Mouse (Mus musculus): Measurements from ENCODE around the gene Rbm34. TPM values are rescaled to one million over a fixed set of nuclear protein-coding genes. Genes with fewer than 3 reads are reported as not detected.
A peak's percentile ranks its signal among the peaks of the same experiment; 100 is the strongest.

The Rbm34 gene
- 20.3 and 22.7 TPM in 2 replicates for polyA plus RNA-seq (2014; fragmentation: Nextera tagmentation; extraction: Ambion mirVana)

DNA sequence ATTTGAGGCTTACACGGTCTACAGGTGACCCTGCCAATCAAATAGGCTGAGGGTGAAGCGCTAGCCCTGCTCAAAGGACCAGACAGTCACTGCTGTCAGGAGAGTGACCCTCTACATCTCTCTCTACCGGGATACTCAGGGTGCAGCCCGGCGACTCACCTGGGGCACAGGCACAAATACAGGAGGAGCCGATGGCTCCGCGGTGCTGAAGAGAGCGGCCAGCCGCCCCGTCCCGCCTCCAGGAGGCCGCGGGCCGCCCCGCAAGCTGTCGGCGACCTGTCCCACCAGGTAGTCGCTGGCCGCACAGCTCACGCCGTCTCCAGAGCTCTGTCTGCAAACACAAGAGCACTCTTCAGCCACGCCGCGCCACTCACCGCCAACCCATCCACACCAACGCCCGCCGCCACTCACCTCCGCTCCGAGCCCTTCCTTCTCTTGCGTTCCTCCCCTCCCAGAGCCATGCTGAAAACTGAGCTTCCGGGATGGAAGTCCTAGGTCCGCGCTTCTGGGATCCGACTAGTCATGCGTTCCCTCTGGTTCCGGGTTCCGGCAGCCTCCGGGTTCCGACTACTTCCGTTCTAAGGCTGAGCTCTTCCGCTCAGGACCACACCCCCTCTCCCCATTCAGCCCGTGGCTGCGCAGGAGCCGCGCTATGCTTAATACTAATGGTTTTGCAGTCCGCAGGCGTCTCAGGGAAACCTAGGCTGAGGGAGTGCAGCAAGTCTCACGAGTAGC, at the start of gene Rbm34:
Gene Rbm34, minus strand, starts transcription at position 493 of the 735 bp plus-strand sequence.
- Histone ChIP-seq H3K27ac (replicated peaks; ENCODE audit: low read depth, low read length) (peak within 1 kb of the TSS; percentile 77), H3K36me3 (ENCODE audit: control insufficient read depth, insufficient read depth, low read length) (peaks cover 29% of the 10 kb centered on the region; the same call in 1 of the 2 replicates), H3K4me1 (ENCODE audit: control insufficient read depth, insufficient read depth, low read length) (peaks cover 3% of the 10 kb centered on the region), H3K27me3 (replicated peaks; ENCODE audit: control insufficient read depth, insufficient read depth, low read length) (no peaks in the 10 kb centered on the region), H3K9ac (ENCODE audit: low read depth, low read length) (peak within 1 kb of the TSS; percentile 85), H3K4me3 (ENCODE audit: low read depth, low read length) (peak within 1 kb of the TSS; percentile 81), H3K9me3 (ENCODE audit: control insufficient read depth, low read length) (no peaks in the 10 kb centered on the region), H3K4me2 (ENCODE audit: low read depth, low read length) (peak within 1 kb of the TSS; percentile 90)
- WGBS, result 0% methylated on average over 46 of the region's 50 CpGs
- DNase-seq (ENCODE audit: low spot score) (peak; percentile 97), ATAC-seq (ENCODE audit: low read depth) (peak; percentile 99)

DNA sequence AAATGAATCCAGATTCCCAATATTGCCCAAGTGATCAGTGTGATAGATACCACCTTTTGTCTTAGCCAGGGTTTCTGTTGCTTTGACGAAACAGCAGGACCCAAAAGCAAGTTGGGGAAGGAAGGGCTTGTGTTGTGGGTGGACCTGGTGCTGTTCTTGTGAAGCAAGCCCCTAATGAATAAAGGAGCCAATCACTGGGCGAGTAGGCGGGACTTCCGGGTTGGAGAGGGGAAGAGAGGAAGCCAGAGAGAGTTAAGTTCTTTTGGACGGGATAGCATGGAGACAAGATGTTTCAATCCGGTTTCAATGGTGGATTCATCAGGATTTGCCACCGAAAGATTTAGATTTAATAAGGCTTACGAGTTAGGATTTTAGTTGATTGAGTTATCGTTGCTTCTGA, 40.8 kb upstream of the Rbm34 start:
- no peaks in the 10 kb centered on the region for H3K36me3 ChIP-seq (ENCODE audit: control insufficient read depth, insufficient read depth, low read length)
- no peak for ATAC-seq (ENCODE audit: low read depth)
- H3K4me2 ChIP-seq (ENCODE audit: low read depth, low read length), result no peak overlapping the region
- no peaks in the 10 kb centered on the region for H3K9me3 ChIP-seq (ENCODE audit: control insufficient read depth, low read length)
- H3K27ac ChIP-seq (replicated peaks; ENCODE audit: low read depth, low read length), result no peak overlapping the region
- no peaks in the 10 kb centered on the region for H3K4me1 ChIP-seq (ENCODE audit: control insufficient read depth, insufficient read depth, low read length)
- no peak for DNase-seq (ENCODE audit: low spot score)
- H3K9ac ChIP-seq (ENCODE audit: low read depth, low read length), result no peak overlapping the region
- WGBS, result 49% methylated on average over 9 of the region's 9 CpGs
- no peak overlapping the region for H3K4me3 ChIP-seq (ENCODE audit: low read depth, low read length)
- no peaks in the 10 kb centered on the region for H3K27me3 ChIP-seq (replicated peaks; ENCODE audit: control insufficient read depth, insufficient read depth, low read length)

DNA sequence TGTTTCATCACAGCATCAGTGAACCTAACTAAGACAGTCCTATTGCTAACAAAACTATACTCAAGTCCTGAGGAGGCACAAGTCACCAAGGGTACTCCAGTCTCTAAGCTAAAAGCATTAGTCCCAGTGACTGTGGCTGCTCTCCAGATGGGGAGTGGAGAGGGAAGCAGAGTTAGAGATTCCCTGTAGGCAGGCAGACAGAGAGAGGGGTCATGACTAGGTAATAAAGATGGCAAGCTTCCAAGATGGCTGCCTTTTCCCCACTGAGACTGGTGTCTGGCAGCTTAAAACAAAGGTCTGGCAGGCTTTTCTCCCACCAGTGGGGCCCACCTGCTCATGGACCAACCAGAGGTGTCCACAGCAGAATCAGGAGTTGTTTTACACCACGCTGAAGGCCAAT, 23.6 kb upstream of the Rbm34 start:
- Histone ChIP-seq H3K27me3 (replicated peaks; ENCODE audit: control insufficient read depth, insufficient read depth, low read length) (no peaks in the 10 kb centered on the region), H3K4me1 (ENCODE audit: control insufficient read depth, insufficient read depth, low read length) (no peaks in the 10 kb centered on the region), H3K9me3 (ENCODE audit: control insufficient read depth, low read length) (peaks cover 5% of the 10 kb centered on the region; the same call in 1 of the 2 replicates), H3K4me3 (ENCODE audit: low read depth, low read length) (no peak overlapping the region), H3K9ac (ENCODE audit: low read depth, low read length) (no peak overlapping the region), H3K4me2 (ENCODE audit: low read depth, low read length) (no peak overlapping the region), H3K36me3 (ENCODE audit: control insufficient read depth, insufficient read depth, low read length) (no peaks in the 10 kb centered on the region), H3K27ac (replicated peaks; ENCODE audit: low read depth, low read length) (no peak overlapping the region)
- no peak for ATAC-seq (ENCODE audit: low read depth)
- WGBS, result 77% methylated on average over 1 of the region's 1 CpGs
- no peak for DNase-seq (ENCODE audit: low spot score)

DNA sequence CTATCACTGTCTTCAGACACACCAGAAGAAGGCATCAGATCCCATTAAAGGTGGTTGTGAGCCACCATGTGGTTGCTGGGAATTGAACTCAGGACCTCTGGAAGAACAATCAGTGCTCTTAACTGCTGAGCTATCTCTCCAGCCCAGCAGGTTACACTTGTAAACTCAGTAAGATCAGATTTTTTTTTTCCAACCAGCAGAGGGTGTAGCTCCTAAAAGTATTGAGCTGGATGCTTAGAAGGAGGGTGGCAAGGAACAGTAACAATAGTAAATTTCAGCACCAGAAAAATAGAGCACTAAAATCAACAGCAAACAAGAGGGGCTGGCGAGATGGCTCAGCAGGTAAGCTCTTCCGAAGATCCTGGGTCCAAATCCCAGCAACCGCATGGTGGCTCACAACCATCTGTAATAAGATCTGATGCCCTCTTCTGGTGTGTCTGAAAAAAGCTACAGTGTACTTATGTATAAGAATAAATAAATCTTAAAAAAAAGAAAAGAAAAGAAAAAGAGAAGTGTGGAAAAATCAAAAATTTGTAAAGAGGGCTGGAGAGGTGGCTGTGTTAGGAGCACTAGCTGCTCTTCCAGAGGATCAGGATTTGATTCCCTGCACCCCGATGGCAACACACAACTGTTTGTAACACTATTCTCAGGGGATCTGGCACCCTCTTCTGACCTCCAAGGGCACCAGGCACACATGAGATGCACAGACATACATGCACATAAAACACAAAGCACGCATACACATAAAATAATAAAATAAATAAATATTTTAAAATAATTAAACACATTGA, 18.7 kb upstream of the Rbm34 start:
- H3K9ac ChIP-seq (ENCODE audit: low read depth, low read length), result no peak overlapping the region
- H3K9me3 ChIP-seq (ENCODE audit: control insufficient read depth, low read length), result peaks cover 5% of the 10 kb centered on the region; the same call in 1 of the 2 replicates
- H3K4me2 ChIP-seq (ENCODE audit: low read depth, low read length), result no peak overlapping the region
- no peak overlapping the region for H3K4me3 ChIP-seq (ENCODE audit: low read depth, low read length)
- no peaks in the 10 kb centered on the region for H3K27me3 ChIP-seq (replicated peaks; ENCODE audit: control insufficient read depth, insufficient read depth, low read length)
- peak; percentile 70 for DNase-seq (ENCODE audit: low spot score)
- 73% methylated on average over 5 of the region's 5 CpGs for WGBS
- no peaks in the 10 kb centered on the region for H3K36me3 ChIP-seq (ENCODE audit: control insufficient read depth, insufficient read depth, low read length)
- ATAC-seq (ENCODE audit: low read depth), result no peak
- no peak overlapping the region for H3K27ac ChIP-seq (replicated peaks; ENCODE audit: low read depth, low read length)
- 0 out of 2 replicates have a peak, but pooled peaks cover 4% of the 10 kb centered on the region for H3K4me1 ChIP-seq (ENCODE audit: control insufficient read depth, insufficient read depth, low read length)

DNA sequence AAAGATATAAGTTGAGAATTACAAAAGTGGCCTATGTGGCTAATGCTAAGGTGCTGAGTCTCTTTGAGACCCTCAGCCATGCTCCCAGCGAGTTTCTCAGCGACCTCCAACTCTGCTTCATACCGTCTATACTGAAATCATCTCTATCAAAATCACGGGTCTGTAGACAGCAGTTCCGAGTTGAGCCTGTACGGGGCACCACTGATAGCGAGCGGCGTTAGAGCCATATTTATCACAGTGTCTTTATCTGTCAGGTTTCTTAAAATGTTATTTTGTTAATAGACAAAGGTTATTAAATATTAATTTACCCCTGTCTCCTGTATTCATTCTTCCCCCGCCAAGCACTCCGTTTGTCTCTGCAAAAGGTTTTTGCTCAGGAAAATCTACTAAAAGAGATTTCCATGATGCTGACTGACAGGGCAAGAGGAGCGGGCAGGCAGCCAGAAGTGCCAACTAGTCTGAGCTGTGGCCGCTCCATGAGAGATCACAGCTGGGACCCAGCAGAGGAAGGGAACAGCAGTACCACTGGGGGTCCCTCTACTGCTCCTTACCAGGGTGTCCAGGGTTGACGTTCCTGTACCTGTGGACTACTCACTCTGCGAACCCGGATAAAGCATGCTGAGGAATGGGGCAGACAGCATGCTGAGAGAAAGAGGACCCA, 17.6 kb upstream of the Rbm34 start:
- H3K4me2 ChIP-seq (ENCODE audit: low read depth, low read length), result no peak overlapping the region
- H3K4me3 ChIP-seq (ENCODE audit: low read depth, low read length), result no peak overlapping the region
- 0 out of 2 replicates have a peak, but pooled peaks cover 4% of the 10 kb centered on the region for H3K4me1 ChIP-seq (ENCODE audit: control insufficient read depth, insufficient read depth, low read length)
- no peak for ATAC-seq (ENCODE audit: low read depth)
- H3K9ac ChIP-seq (ENCODE audit: low read depth, low read length), result no peak overlapping the region
- no peak for DNase-seq (ENCODE audit: low spot score)
- no peak overlapping the region for H3K27ac ChIP-seq (replicated peaks; ENCODE audit: low read depth, low read length)
- no peaks in the 10 kb centered on the region for H3K27me3 ChIP-seq (replicated peaks; ENCODE audit: control insufficient read depth, insufficient read depth, low read length)
- peaks cover 5% of the 10 kb centered on the region; the same call in 1 of the 2 replicates for H3K9me3 ChIP-seq (ENCODE audit: control insufficient read depth, low read length)
- 64% methylated on average over 16 of the region's 16 CpGs for WGBS
- no peaks in the 10 kb centered on the region for H3K36me3 ChIP-seq (ENCODE audit: control insufficient read depth, insufficient read depth, low read length)

DNA sequence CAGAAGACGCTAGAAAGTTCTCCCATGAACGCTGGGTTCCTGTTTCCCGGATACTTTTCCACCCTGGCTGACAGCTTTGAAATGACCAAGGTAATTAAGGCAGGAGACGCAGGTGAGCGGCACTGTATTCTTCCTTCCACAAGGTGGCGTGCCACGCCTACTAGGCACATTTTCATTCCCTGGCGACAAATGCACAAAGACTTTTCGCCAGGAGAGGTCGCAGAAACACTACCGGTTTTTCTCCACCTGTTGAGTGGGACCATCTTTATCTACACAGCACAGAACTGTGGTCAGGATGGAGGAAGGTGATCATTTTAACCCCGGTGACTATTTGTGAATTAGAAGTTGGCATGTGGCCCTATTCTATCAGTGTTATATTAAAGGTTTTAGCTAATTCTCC, 15.6 kb upstream of the Rbm34 start:
- Histone ChIP-seq H3K4me3 (ENCODE audit: low read depth, low read length) (no peak overlapping the region), H3K27ac (replicated peaks; ENCODE audit: low read depth, low read length) (no peak overlapping the region), H3K27me3 (replicated peaks; ENCODE audit: control insufficient read depth, insufficient read depth, low read length) (no peaks in the 10 kb centered on the region), H3K4me1 (ENCODE audit: control insufficient read depth, insufficient read depth, low read length) (0 out of 2 replicates have a peak, but pooled peaks cover 4% of the 10 kb centered on the region), H3K36me3 (ENCODE audit: control insufficient read depth, insufficient read depth, low read length) (no peaks in the 10 kb centered on the region), H3K9me3 (ENCODE audit: control insufficient read depth, low read length) (peaks cover 5% of the 10 kb centered on the region; the same call in 1 of the 2 replicates), H3K4me2 (ENCODE audit: low read depth, low read length) (peak overlapping the region; percentile 34), H3K9ac (ENCODE audit: low read depth, low read length) (no peak overlapping the region)
- ATAC-seq (ENCODE audit: low read depth), result peak; percentile 67
- DNase-seq (ENCODE audit: low spot score), result peak; percentile 92
- 2% methylated on average over 12 of the region's 12 CpGs for WGBS

DNA sequence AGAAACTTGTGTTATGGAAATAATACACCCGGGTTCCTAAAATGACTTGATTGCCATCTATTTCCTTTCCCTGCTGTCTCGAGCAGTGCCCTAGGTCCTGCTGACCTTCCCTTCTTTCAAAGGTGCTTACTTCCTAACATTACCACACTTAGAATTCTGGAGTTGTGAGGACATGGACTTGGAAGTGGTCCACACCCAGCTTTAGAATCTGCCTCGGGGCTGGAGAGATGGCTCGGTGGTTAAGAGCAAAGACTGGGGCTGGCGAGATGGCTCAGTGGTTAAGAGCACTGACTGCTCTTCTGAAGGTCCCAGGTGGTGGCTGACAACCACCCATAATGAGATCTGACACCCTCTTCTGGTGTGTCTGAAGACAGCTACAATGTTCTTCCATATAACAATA, 9.2 kb upstream of the Rbm34 start:
- DNase-seq (ENCODE audit: low spot score), result no peak
- no peaks in the 10 kb centered on the region for H3K36me3 ChIP-seq (ENCODE audit: control insufficient read depth, insufficient read depth, low read length)
- H3K4me3 ChIP-seq (ENCODE audit: low read depth, low read length), result no peak overlapping the region
- 46% methylated on average over 5 of the region's 5 CpGs for WGBS
- no peaks in the 10 kb centered on the region for H3K9me3 ChIP-seq (ENCODE audit: control insufficient read depth, low read length)
- no peaks in the 10 kb centered on the region for H3K4me1 ChIP-seq (ENCODE audit: control insufficient read depth, insufficient read depth, low read length)
- no peak for ATAC-seq (ENCODE audit: low read depth)
- H3K9ac ChIP-seq (ENCODE audit: low read depth, low read length), result no peak overlapping the region
- no peak overlapping the region for H3K27ac ChIP-seq (replicated peaks; ENCODE audit: low read depth, low read length)
- no peak overlapping the region for H3K4me2 ChIP-seq (ENCODE audit: low read depth, low read length)
- H3K27me3 ChIP-seq (replicated peaks; ENCODE audit: control insufficient read depth, insufficient read depth, low read length), result 0 out of 2 replicates have a peak, but pooled peaks cover 9% of the 10 kb centered on the region
